Mouse (Mus musculus): ENCODE data around the gene Zfp202. TPM values are rescaled to one million over a fixed set of nuclear protein-coding genes. Genes with fewer than 3 reads are reported as not detected.
"Not testable (repeated sequence)": the region's sequence is repeated elsewhere in the genome, so short reads cannot be mapped to it uniquely, and the experiment has no call there.

The Zfp202 gene
- 6.8 and 7.5 TPM in 2 replicates for polyA plus RNA-seq (2016; fragmentation: Nextera tagmentation; extraction: Ambion mirVana)

GRCm38 (mm10) chr9:40192098-40193038, at the start of gene Zfp202:
TSS of gene Zfp202 (plus strand) at chr9:40192316.
- no peaks in the 10 kb centered on the region for H3K9me3 ChIP-seq
- peaks cover 4% of the 10 kb centered on the region; the same call in 1 of the 2 replicates for H3K36me3 ChIP-seq
- DNase-seq (ENCODE audit: low spot score): peak; percentile 91
- H3K4me3 ChIP-seq: peak within 1 kb of the TSS; percentile 78
- H3K27ac ChIP-seq: peak within 1 kb of the TSS; percentile 92
- under 1% methylated on average over 61 of the region's 63 CpGs for WGBS
- H3K27me3 ChIP-seq (ENCODE audit: insufficient read depth, poor library complexity, severe bottlenecking): no peaks in the 10 kb centered on the region
- H3K4me1 ChIP-seq (replicated peaks): peaks cover 22% of the 10 kb centered on the region

- H3K27ac ChIP-seq: no peak overlapping the region
- WGBS: 82% methylated on average over 4 of the region's 4 CpGs
- H3K27me3 ChIP-seq (ENCODE audit: insufficient read depth, poor library complexity, severe bottlenecking): no peaks in the 10 kb centered on the region
- H3K9me3 ChIP-seq: no peaks in the 10 kb centered on the region
- DNase-seq (ENCODE audit: low spot score): no peak
- H3K4me1 ChIP-seq (replicated peaks): no peaks in the 10 kb centered on the region
- H3K36me3 ChIP-seq: no peaks in the 10 kb centered on the region
- no peak overlapping the region for H3K4me3 ChIP-seq
Measured at GRCm38 (mm10) chr9:40155118-40155644, 36.9 kb upstream of the Zfp202 start.

GRCm38 (mm10) chr9:40166446-40166845, 25.7 kb upstream of the Zfp202 start:
- no peaks in the 10 kb centered on the region for H3K36me3 ChIP-seq
- no peak for DNase-seq (ENCODE audit: low spot score)
- 0 out of 2 replicates have a peak, but pooled peaks cover 3% of the 10 kb centered on the region for H3K9me3 ChIP-seq
- H3K27ac ChIP-seq: no peak overlapping the region
- H3K4me1 ChIP-seq (replicated peaks): no peaks in the 10 kb centered on the region
- WGBS: 94% methylated on average over 1 of the region's 1 CpGs
- no peaks in the 10 kb centered on the region for H3K27me3 ChIP-seq (ENCODE audit: insufficient read depth, poor library complexity, severe bottlenecking)
- H3K4me3 ChIP-seq: no peak overlapping the region

GRCm38 (mm10) chr9:40177017-40177416, 15.1 kb upstream of the Zfp202 start:
- Histone ChIP-seq H3K27ac (no peak overlapping the region), H3K9me3 (no peaks in the 10 kb centered on the region), H3K27me3 (ENCODE audit: insufficient read depth, poor library complexity, severe bottlenecking) (no peaks in the 10 kb centered on the region), H3K4me3 (no peak overlapping the region), H3K4me1 (replicated peaks) (no peaks in the 10 kb centered on the region), H3K36me3 (no peaks in the 10 kb centered on the region)
- no peak for DNase-seq (ENCODE audit: low spot score)
- WGBS: 84% methylated on average over 6 of the region's 6 CpGs

- Histone ChIP-seq H3K27me3 (ENCODE audit: insufficient read depth, poor library complexity, severe bottlenecking) (no peaks in the 10 kb centered on the region), H3K4me3 (no peak within 1 kb of the TSS), H3K4me1 (replicated peaks) (no peaks in the 10 kb centered on the region), H3K36me3 (no peaks in the 10 kb centered on the region), H3K9me3 (no peaks in the 10 kb centered on the region), H3K27ac (no peak within 1 kb of the TSS)
- DNase-seq (ENCODE audit: low spot score): no peak
- 90% methylated on average over 5 of the region's 5 CpGs for WGBS
Measured at GRCm38 (mm10) chr9:40180620-40181019, 11.5 kb upstream of the Zfp202 start, which contains the start of gene Olfr986. TSS of gene Olfr986 (plus strand) at chr9:40180920.

- not testable (repeated sequence) for H3K27ac ChIP-seq; H3K27me3 ChIP-seq (ENCODE audit: insufficient read depth, poor library complexity, severe bottlenecking); H3K4me1 ChIP-seq (replicated peaks); H3K36me3 ChIP-seq; H3K9me3 ChIP-seq; DNase-seq (ENCODE audit: low spot score); H3K4me3 ChIP-seq
- 73% methylated on average over 2 of the region's 2 CpGs for WGBS
Measured at GRCm38 (mm10) chr9:40185166-40185565, 7.0 kb upstream of the Zfp202 start.

- no peak for DNase-seq (ENCODE audit: low spot score)
- Histone ChIP-seq H3K4me1 (replicated peaks) (peaks cover 22% of the 10 kb centered on the region), H3K36me3 (no peaks in the 10 kb centered on the region), H3K27me3 (ENCODE audit: insufficient read depth, poor library complexity, severe bottlenecking) (no peaks in the 10 kb centered on the region), H3K27ac (peak overlapping the region; percentile 92), H3K9me3 (no peaks in the 10 kb centered on the region), H3K4me3 (peak overlapping the region; percentile 78)
- WGBS: 93% methylated on average over 8 of the region's 9 CpGs
Measured at GRCm38 (mm10) chr9:40191086-40191876, 835 bp upstream of the Zfp202 start.

GRCm38 (mm10) chr9:40195981-40196380, 3.9 kb downstream of the Zfp202 start:
- no peak for DNase-seq (ENCODE audit: low spot score)
- no peak overlapping the region for H3K27ac ChIP-seq
- no peaks in the 10 kb centered on the region for H3K9me3 ChIP-seq
- H3K4me1 ChIP-seq (replicated peaks): peaks cover 22% of the 10 kb centered on the region
- H3K36me3 ChIP-seq: peaks cover 5% of the 10 kb centered on the region; the same call in 1 of the 2 replicates
- H3K4me3 ChIP-seq: no peak overlapping the region
- no peaks in the 10 kb centered on the region for H3K27me3 ChIP-seq (ENCODE audit: insufficient read depth, poor library complexity, severe bottlenecking)
- 95% methylated on average over 3 of the region's 3 CpGs for WGBS

- H3K36me3 ChIP-seq: peaks cover 52% of the 10 kb centered on the region
- no peak overlapping the region for H3K4me3 ChIP-seq
- H3K27ac ChIP-seq: no peak overlapping the region
- H3K27me3 ChIP-seq (ENCODE audit: insufficient read depth, poor library complexity, severe bottlenecking): no peaks in the 10 kb centered on the region
- 90% methylated on average over 5 of the region's 5 CpGs for WGBS
- no peaks in the 10 kb centered on the region for H3K4me1 ChIP-seq (replicated peaks)
- H3K9me3 ChIP-seq: no peaks in the 10 kb centered on the region
- no peak for DNase-seq (ENCODE audit: low spot score)
Measured at GRCm38 (mm10) chr9:40206546-40206950, 14.4 kb downstream of the Zfp202 start.

- WGBS: 89% methylated on average over 2 of the region's 2 CpGs
- Histone ChIP-seq H3K27ac (no peak overlapping the region), H3K9me3 (no peaks in the 10 kb centered on the region), H3K27me3 (ENCODE audit: insufficient read depth, poor library complexity, severe bottlenecking) (no peaks in the 10 kb centered on the region), H3K4me1 (replicated peaks) (no peaks in the 10 kb centered on the region), H3K4me3 (no peak overlapping the region), H3K36me3 (peaks cover 67% of the 10 kb centered on the region)
- DNase-seq (ENCODE audit: low spot score): no peak
Measured at GRCm38 (mm10) chr9:40210744-40211143, 18.6 kb downstream of the Zfp202 start.

- Histone ChIP-seq H3K27me3 (ENCODE audit: insufficient read depth, poor library complexity, severe bottlenecking) (no peaks in the 10 kb centered on the region), H3K4me3 (no peak overlapping the region), H3K27ac (no peak overlapping the region), H3K9me3 (no peaks in the 10 kb centered on the region), H3K4me1 (replicated peaks) (no peaks in the 10 kb centered on the region), H3K36me3 (peaks cover 46% of the 10 kb centered on the region)
- WGBS: 93% methylated on average over 5 of the region's 5 CpGs
- DNase-seq (ENCODE audit: low spot score): no peak
Measured at GRCm38 (mm10) chr9:40214058-40214457, 21.9 kb downstream of the Zfp202 start.

GRCm38 (mm10) chr9:40216651-40217050, 24.5 kb downstream of the Zfp202 start:
- Histone ChIP-seq H3K4me3 (no peak overlapping the region), H3K27ac (no peak overlapping the region), H3K9me3 (no peaks in the 10 kb centered on the region), H3K36me3 (peaks cover 20% of the 10 kb centered on the region), H3K4me1 (replicated peaks) (no peaks in the 10 kb centered on the region), H3K27me3 (ENCODE audit: insufficient read depth, poor library complexity, severe bottlenecking) (no peaks in the 10 kb centered on the region)
- WGBS: 80% methylated on average over 4 of the region's 4 CpGs
- no peak for DNase-seq (ENCODE audit: low spot score)
